Comparison of ENCODE assay signal across 7 mouse cellular contexts in genomic region chr12:28675925-28676209, GRCm38 (mm10). TPM values are rescaled to one million over a fixed set of nuclear protein-coding genes. Genes with fewer than 3 reads are reported as not detected.
DNase-seq lines count a peak whose midpoint lies in the region; ATAC-seq and TF ChIP-seq lines count a peak whose summit lies in the region.

No protein-coding gene starts in this region.

- TF ChIP-seq POLR2A in olfactory bulb, adult 2 months (IDR thresholded peaks at IDR 0.05; ENCODE audit: insufficient read depth, low read depth, low read length): no peak

- peak overlapping the region; percentile 65 for H3K4me3 ChIP-seq in lung, embryonic 15.5 days
- H3K4me3 ChIP-seq in forebrain, embryonic 11.5 days (ENCODE audit: low read depth, low read length): peak overlapping the region; percentile 48
- peak overlapping the region; percentile 46 for H3K4me3 ChIP-seq in limb, embryonic 12.5 days (replicated peaks)
- peak overlapping the region; percentile 83 for H3K4me3 ChIP-seq in olfactory bulb, adult 2 months (ENCODE audit: insufficient read depth, low read depth, low read length)

- no peaks in the 10 kb centered on the region for H3K9me3 ChIP-seq in lung, embryonic 15.5 days
- H3K9me3 ChIP-seq in forebrain, embryonic 11.5 days (ENCODE audit: control insufficient read depth, low read length): no peaks in the 10 kb centered on the region
- no peaks in the 10 kb centered on the region for H3K9me3 ChIP-seq in limb, embryonic 12.5 days

- H3K27me3 ChIP-seq in lung, embryonic 15.5 days: no peaks in the 10 kb centered on the region
- no peaks in the 10 kb centered on the region for H3K27me3 ChIP-seq in forebrain, embryonic 11.5 days (ENCODE audit: control insufficient read depth, insufficient read depth, low read length)
- no peaks in the 10 kb centered on the region for H3K27me3 ChIP-seq in limb, embryonic 12.5 days

- H3K36me3 ChIP-seq in lung, embryonic 15.5 days: peaks cover 13% of the 10 kb centered on the region; the same call in 1 of the 2 replicates
- H3K36me3 ChIP-seq in forebrain, embryonic 11.5 days (ENCODE audit: control insufficient read depth, insufficient read depth, low read length): no peaks in the 10 kb centered on the region; the same call in 1 of the 2 replicates
- H3K36me3 ChIP-seq in limb, embryonic 12.5 days: peaks cover 23% of the 10 kb centered on the region

- no peak for TF ChIP-seq CTCF in olfactory bulb, adult 2 months (IDR thresholded peaks at IDR 0.05; ENCODE audit: insufficient read depth, low read depth, low read length)

- H3K9ac ChIP-seq in lung, embryonic 15.5 days: peak overlapping the region; percentile 74
- peak overlapping the region; percentile 52 for H3K9ac ChIP-seq in forebrain, embryonic 11.5 days (ENCODE audit: low read length)
- peak overlapping the region; percentile 53 for H3K9ac ChIP-seq in limb, embryonic 12.5 days (replicated peaks)

- H3K27ac ChIP-seq in lung, embryonic 15.5 days: peak overlapping the region; percentile 98
- H3K27ac ChIP-seq in forebrain, embryonic 11.5 days (ENCODE audit: low read depth, low read length): peak overlapping the region; percentile 72
- H3K27ac ChIP-seq in limb, embryonic 12.5 days: peak overlapping the region; percentile 95
- peak overlapping the region; percentile 96 for H3K27ac ChIP-seq in olfactory bulb, adult 2 months (ENCODE audit: insufficient read depth, low read depth, low read length)

- 58% methylated on average over 5 of the region's 5 CpGs for WGBS in lung, embryonic 15.5 days
- 73% methylated on average over 5 of the region's 5 CpGs for WGBS in forebrain, embryonic 11.5 days
- 71% methylated on average over 5 of the region's 5 CpGs for whole genome bisulfite sequencing in limb, embryonic 12.5 days
- 66% methylated on average over 5 of the region's 5 CpGs for WGBS in olfactory bulb, adult 2 months

- no peak for DNase-seq in lung, postnatal 14 days
- no peak for DNase-seq in forebrain, embryonic 11.5 days (ENCODE audit: low spot score)
- DNase-seq in spleen, adult 18-20 months: no peak
- DNase-seq in thymus, postnatal 25 days: no peak

- H3K4me1 ChIP-seq in lung, embryonic 15.5 days: peaks cover 17% of the 10 kb centered on the region
- peaks cover 6% of the 10 kb centered on the region for H3K4me1 ChIP-seq in forebrain, embryonic 11.5 days (replicated peaks; ENCODE audit: control insufficient read depth, insufficient read depth, low read length)
- H3K4me1 ChIP-seq in limb, embryonic 12.5 days (replicated peaks): peaks cover 11% of the 10 kb centered on the region
- H3K4me1 ChIP-seq in olfactory bulb, adult 2 months (ENCODE audit: control insufficient read depth, insufficient read depth, low read length): peaks cover 7% of the 10 kb centered on the region

- no peak for ATAC-seq in lung, embryonic 15.5 days (ENCODE audit: borderline replicate concordance, extremely low read depth, low FRiP score, low TSS enrichment)
- ATAC-seq in forebrain, embryonic 11.5 days (replicated peaks; ENCODE audit: low FRiP score): no peak
- no peak for ATAC-seq in limb, embryonic 12.5 days (ENCODE audit: insufficient number of reproducible peaks, insufficient read depth, low FRiP score, low TSS enrichment, low read depth)

- H3K4me2 ChIP-seq in lung, embryonic 15.5 days: peak overlapping the region; percentile 74
- H3K4me2 ChIP-seq in forebrain, embryonic 11.5 days (ENCODE audit: low read depth, low read length, severe bottlenecking): peak overlapping the region; percentile 49
- peak overlapping the region; percentile 60 for H3K4me2 ChIP-seq in limb, embryonic 12.5 days

RNA-seq across cellular contexts. Expression of gene Adi1, which starts 0.8 kb away (rescaled TPM):
- polyA plus RNA-seq in lung, embryonic 15.5 days (2015; fragmentation: Nextera tagmentation; extraction: Ambion mirVana): 87.9 and 88.1 TPM in 2 replicates
- 54.6 and 56.9 TPM in 2 replicates for polyA plus RNA-seq in forebrain, embryonic 11.5 days (2014; fragmentation: Nextera tagmentation; extraction: Ambion mirVana)
- polyA plus RNA-seq in limb, embryonic 12.5 days (2016; fragmentation: Nextera tagmentation; extraction: Ambion mirVana): 66.1 and 68.9 TPM in 2 replicates
- not detected in 2 replicates for polyA plus RNA-seq in olfactory bulb, adult 2 months (2012; ENCODE audit: insufficient read depth, insufficient read length, low replicate concordance, missing spikeins)

RNA-seq across cellular contexts. Expression of gene Rnaseh1, which starts 26.5 kb away (rescaled TPM):
- polyA plus RNA-seq in lung, embryonic 15.5 days (2015; fragmentation: Nextera tagmentation; extraction: Ambion mirVana): 30.7 and 34.5 TPM in 2 replicates
- 27.6 and 30.4 TPM in 2 replicates for polyA plus RNA-seq in forebrain, embryonic 11.5 days (2014; fragmentation: Nextera tagmentation; extraction: Ambion mirVana)
- polyA plus RNA-seq in limb, embryonic 12.5 days (2016; fragmentation: Nextera tagmentation; extraction: Ambion mirVana): 32.7 and 33.7 TPM in 2 replicates
- not detected in 2 replicates for polyA plus RNA-seq in olfactory bulb, adult 2 months (2012; ENCODE audit: insufficient read depth, insufficient read length, low replicate concordance, missing spikeins)

RNA-seq across cellular contexts. Expression of gene Rps7, which starts 40.1 kb away (rescaled TPM):
- polyA plus RNA-seq in lung, embryonic 15.5 days (2015; fragmentation: Nextera tagmentation; extraction: Ambion mirVana): 664 and 702 TPM in 2 replicates
- 626 and 751 TPM in 2 replicates for polyA plus RNA-seq in forebrain, embryonic 11.5 days (2014; fragmentation: Nextera tagmentation; extraction: Ambion mirVana)
- 752 and 847 TPM in 2 replicates for polyA plus RNA-seq in limb, embryonic 12.5 days (2016; fragmentation: Nextera tagmentation; extraction: Ambion mirVana)
- not detected in 2 replicates for polyA plus RNA-seq in olfactory bulb, adult 2 months (2012; ENCODE audit: insufficient read depth, insufficient read length, low replicate concordance, missing spikeins)

RNA-seq across cellular contexts. Expression of gene Colec11, which starts 52.7 kb away (rescaled TPM):
- polyA plus RNA-seq in lung, embryonic 15.5 days (2015; fragmentation: Nextera tagmentation; extraction: Ambion mirVana): 2.7 and 3.3 TPM in 2 replicates
- not detected in 2 replicates for polyA plus RNA-seq in forebrain, embryonic 11.5 days (2014; fragmentation: Nextera tagmentation; extraction: Ambion mirVana)
- polyA plus RNA-seq in limb, embryonic 12.5 days (2016; fragmentation: Nextera tagmentation; extraction: Ambion mirVana): not detected in 2 replicates
- polyA plus RNA-seq in olfactory bulb, adult 2 months (2012; ENCODE audit: insufficient read depth, insufficient read length, low replicate concordance, missing spikeins): not detected in 2 replicates

Comparison
In these comparisons a context has a peak if more than half of its experiments do, and no peak if none do; other contexts are left out.
1. RNA of gene Rnaseh1, which starts 26.5 kb away (polyA plus RNA-seq): 30.7 to 34.5 TPM in lung, embryonic 15.5 days, 32.7 to 33.7 TPM in limb, embryonic 12.5 days and 27.6 to 30.4 TPM in forebrain, embryonic 11.5 days; not detected in olfactory bulb, adult 2 months; every median in the first group is over 10 times any median in the second.
2. Peak in every context shown above with its lines, with median percentiles within 50 percentile points of each other: H3K27ac ChIP-seq, H3K4me2 ChIP-seq, H3K4me3 ChIP-seq and H3K9ac ChIP-seq.